Mouse (Mus musculus) E14TG2a.4 (cell line): ENCODE data around the gene Dnase2b.

ENCODE experiments used
- CTCF ChIP-seq: conservative IDR thresholded peaks from 2 replicates; pipeline ENCODE4 v1.5.1; 2014; ENCODE audit warnings: low read length
- NANOG ChIP-seq: IDR thresholded peaks from 2 replicates; pipeline ENCODE4 v1.6.1; 2014; ENCODE audit warnings: borderline replicate concordance, low read length, mixed read lengths

GRCm38 (mm10) chr3:146565065-146565411 is 50.4 kb downstream of the Dnase2b start:
- TF ChIP-seq CTCF = no peak
- TF ChIP-seq NANOG = no peak
